Mouse (Mus musculus): ENCODE data around the gene Hspbap1. TPM values are rescaled to one million over a fixed set of nuclear protein-coding genes. Genes with fewer than 3 reads are reported as not detected.

Hspbap1 gene
- polyA plus RNA-seq, 1 experiment from 2014 or later, result 14.9 TPM

DNA sequence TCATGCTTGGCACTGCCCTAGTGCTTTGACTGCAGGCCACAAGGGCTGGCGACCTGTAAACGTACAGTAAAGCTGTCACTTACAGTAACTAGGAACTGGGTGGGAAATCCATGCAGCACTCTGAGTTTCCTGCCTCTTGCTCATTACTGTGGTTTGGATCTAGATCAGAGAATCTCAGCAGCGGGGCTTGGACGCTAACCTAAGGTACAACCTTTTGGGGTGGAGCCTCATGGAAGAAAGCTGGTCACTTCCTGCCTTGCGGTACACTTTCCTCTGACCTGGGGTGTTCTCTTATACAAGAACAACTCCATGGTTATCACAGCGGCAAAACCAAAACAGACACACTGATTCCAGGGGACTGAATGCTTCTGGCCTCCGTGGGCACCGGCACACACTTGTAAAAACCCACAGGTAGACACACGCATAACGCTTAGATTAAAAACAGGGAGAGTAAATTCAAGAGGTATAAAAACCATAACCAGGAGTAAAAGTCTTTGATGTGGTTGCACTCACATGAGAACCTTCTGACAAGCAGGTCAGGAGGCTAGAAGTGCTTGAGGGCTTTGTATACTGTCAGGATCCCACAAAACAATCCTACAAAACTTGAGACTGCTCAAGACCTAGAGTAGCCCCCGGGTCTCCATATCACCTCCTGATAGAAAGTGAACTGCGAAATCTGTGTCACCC is 27.8 kb upstream of the Hspbap1 start:
- Histone ChIP-seq H3K9ac (no peak overlapping the region), H3K36me3 (0 out of 2 replicates have a peak, but pooled peaks cover 3% of the 10 kb centered on the region), H3K9me3 (replicated peaks) (no peaks in the 10 kb centered on the region), H3K27ac (no peak overlapping the region), H3K4me2 (no peak overlapping the region), H3K27me3 (no peaks in the 10 kb centered on the region), H3K4me1 (peaks cover 6% of the 10 kb centered on the region; the same call in 1 of the 2 replicates), H3K4me3 (replicated peaks) (no peak overlapping the region)
- no peak for ATAC-seq (replicated peaks; ENCODE audit: low FRiP score)
- WGBS, result 77% methylated on average over 12 of the region's 12 CpGs

- H3K9me3 ChIP-seq (replicated peaks), result no peaks in the 10 kb centered on the region
- WGBS, result 74% methylated on average over 9 of the region's 9 CpGs
- ATAC-seq (replicated peaks; ENCODE audit: low FRiP score), result no peak
Measured at GRCm38 (mm10) chr16:35747417-35748236, 22.5 kb upstream of the Hspbap1 start.

DNA sequence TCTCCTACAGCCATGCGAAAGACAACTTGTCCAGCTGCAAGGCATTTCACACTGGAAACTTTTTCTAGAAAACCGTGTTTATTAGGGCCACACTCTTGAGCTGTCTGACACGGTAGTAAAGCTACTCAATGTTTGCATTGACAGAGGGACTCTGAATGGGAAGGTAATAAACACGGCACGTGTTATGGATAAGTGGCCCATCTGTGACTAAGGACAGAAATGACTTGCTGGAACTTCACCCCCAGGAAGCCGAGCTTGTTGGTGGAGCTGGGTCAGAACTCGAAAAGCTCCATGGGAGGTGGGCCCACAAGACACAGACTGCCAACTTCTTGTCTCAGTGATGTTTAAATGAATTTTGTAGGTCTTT is 22.0 kb upstream of the Hspbap1 start:
- 0 out of 2 replicates have a peak, but pooled peaks cover 3% of the 10 kb centered on the region for H3K36me3 ChIP-seq
- H3K4me1 ChIP-seq, result no peaks in the 10 kb centered on the region
- H3K27ac ChIP-seq, result no peak overlapping the region
- H3K27me3 ChIP-seq, result no peaks in the 10 kb centered on the region
- 64% methylated on average over 7 of the region's 7 CpGs for WGBS
- H3K4me3 ChIP-seq (replicated peaks), result no peak overlapping the region
- H3K9me3 ChIP-seq (replicated peaks), result no peaks in the 10 kb centered on the region
- H3K9ac ChIP-seq, result no peak overlapping the region
- ATAC-seq (replicated peaks; ENCODE audit: low FRiP score), result no peak
- no peak overlapping the region for H3K4me2 ChIP-seq

More at GRCm38 (mm10) chr16:35747417-35748236, 22.5 kb upstream of the Hspbap1 start:
- 0 out of 2 replicates have a peak, but pooled peaks cover 3% of the 10 kb centered on the region for H3K36me3 ChIP-seq
- H3K27me3 ChIP-seq, result no peaks in the 10 kb centered on the region
- H3K9ac ChIP-seq, result no peak overlapping the region
- no peak overlapping the region for H3K4me3 ChIP-seq (replicated peaks)
- H3K27ac ChIP-seq, result no peak overlapping the region
- H3K4me2 ChIP-seq, result no peak overlapping the region
- H3K4me1 ChIP-seq, result no peaks in the 10 kb centered on the region

DNA sequence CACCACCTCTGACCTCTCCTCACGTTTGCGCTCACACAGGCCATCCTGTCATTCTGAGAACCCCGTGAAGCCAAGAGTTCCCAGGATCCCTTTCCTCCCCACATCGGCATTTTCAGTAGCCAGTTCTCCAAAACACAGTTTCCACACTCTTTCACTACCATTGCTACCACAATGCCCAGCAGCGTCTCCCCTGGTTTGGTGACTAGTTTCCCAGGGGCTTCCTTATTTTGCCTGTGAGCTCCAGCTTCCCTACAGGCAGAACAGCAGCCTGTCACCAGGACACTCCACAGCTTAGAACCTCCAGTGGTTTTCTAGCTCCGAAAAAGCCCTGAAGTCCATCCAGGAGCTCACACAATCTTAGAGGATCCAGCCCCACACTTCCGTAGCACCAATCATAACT is 20.8 kb upstream of the Hspbap1 start:
- no peak overlapping the region for H3K9ac ChIP-seq
- no peaks in the 10 kb centered on the region for H3K27me3 ChIP-seq
- no peak overlapping the region for H3K4me3 ChIP-seq (replicated peaks)
- WGBS, result 68% methylated on average over 7 of the region's 7 CpGs
- no peaks in the 10 kb centered on the region for H3K9me3 ChIP-seq (replicated peaks)
- no peaks in the 10 kb centered on the region for H3K4me1 ChIP-seq
- no peak for ATAC-seq (replicated peaks; ENCODE audit: low FRiP score)
- no peak overlapping the region for H3K4me2 ChIP-seq
- no peak overlapping the region for H3K27ac ChIP-seq
- H3K36me3 ChIP-seq, result 0 out of 2 replicates have a peak, but pooled peaks cover 3% of the 10 kb centered on the region

DNA sequence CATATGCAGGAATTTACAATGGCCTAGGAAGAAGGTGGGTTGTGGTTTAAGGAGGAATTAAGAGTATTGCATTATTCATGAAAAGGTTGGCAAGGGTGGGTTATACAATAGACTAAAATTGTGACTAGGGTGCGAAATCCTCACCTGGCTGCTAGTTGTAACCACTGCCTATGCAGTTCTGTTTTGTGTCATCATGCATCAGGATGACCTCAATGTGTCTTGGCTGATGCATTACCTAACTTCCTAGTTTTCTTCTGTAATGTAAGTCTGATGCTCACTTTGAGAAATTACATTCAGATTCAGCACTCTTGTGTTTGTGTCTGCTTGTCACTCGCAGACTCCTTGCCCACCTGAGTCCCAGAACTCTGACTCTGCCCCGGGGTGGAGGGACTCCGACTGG is 18.3 kb upstream of the Hspbap1 start:
- H3K4me2 ChIP-seq, result no peak overlapping the region
- no peak overlapping the region for H3K9ac ChIP-seq
- no peaks in the 10 kb centered on the region for H3K9me3 ChIP-seq (replicated peaks)
- no peak overlapping the region for H3K4me3 ChIP-seq (replicated peaks)
- WGBS, result 92% methylated on average over 4 of the region's 4 CpGs
- ATAC-seq (replicated peaks; ENCODE audit: low FRiP score), result no peak
- no peaks in the 10 kb centered on the region for H3K4me1 ChIP-seq
- H3K27ac ChIP-seq, result no peak overlapping the region
- 0 out of 2 replicates have a peak, but pooled peaks cover 1% of the 10 kb centered on the region for H3K36me3 ChIP-seq
- H3K27me3 ChIP-seq, result no peaks in the 10 kb centered on the region

- H3K27me3 ChIP-seq, result no peaks in the 10 kb centered on the region
- ATAC-seq (replicated peaks; ENCODE audit: low FRiP score), result no peak
- H3K9ac ChIP-seq, result no peak overlapping the region
- no peaks in the 10 kb centered on the region for H3K36me3 ChIP-seq
- H3K27ac ChIP-seq, result no peak overlapping the region
- WGBS, result 85% methylated on average over 5 of the region's 5 CpGs
- H3K4me3 ChIP-seq (replicated peaks), result no peak overlapping the region
- no peak overlapping the region for H3K4me2 ChIP-seq
- H3K9me3 ChIP-seq (replicated peaks), result no peaks in the 10 kb centered on the region
- no peaks in the 10 kb centered on the region for H3K4me1 ChIP-seq
Measured at GRCm38 (mm10) chr16:35753926-35754325, 16.2 kb upstream of the Hspbap1 start.

DNA sequence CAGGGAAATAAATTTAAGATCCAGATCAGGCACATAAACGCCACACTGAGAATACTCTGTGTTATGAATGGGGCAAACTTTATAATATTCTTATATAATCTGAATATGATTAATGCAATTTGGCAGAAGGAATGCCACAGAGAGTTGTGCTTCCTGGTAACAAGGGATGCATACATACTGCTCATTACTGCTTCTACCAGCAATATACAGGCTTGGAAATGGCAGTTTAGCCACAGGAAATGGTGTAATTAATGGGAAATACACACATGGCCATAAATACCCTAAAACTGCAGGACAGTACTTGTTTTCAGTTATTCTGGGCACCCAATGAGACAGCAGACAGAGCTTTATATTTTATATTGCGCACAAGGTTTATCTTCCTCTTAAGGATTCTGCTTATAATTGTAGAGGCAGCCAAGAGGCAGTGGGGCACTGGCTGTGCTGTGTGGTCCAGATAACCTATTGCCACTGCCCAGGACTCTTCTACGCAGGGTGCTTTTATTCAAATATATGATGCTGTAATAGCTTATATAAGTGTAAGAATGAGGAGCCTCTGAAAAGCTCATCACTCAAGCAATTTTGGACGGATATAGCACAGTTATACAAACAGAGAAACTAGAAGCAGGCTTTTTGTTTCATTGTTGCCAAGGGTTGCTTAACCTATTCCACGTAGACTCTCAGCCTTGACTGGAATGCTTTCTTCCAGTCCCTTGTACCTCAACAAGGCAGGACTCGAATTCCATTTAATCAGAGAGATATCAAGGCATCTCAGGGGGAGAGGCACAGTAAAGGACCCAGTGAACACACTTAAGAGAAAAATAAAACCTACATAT is 14.5 kb upstream of the Hspbap1 start:
- no peak for ATAC-seq (replicated peaks; ENCODE audit: low FRiP score)
- 71% methylated on average over 6 of the region's 6 CpGs for whole genome bisulfite sequencing
- no peaks in the 10 kb centered on the region for H3K36me3 ChIP-seq

GRCm38 (mm10) chr16:35756697-35757096 is 13.5 kb upstream of the Hspbap1 start:
- Histone ChIP-seq H3K9ac (no peak overlapping the region), H3K9me3 (replicated peaks) (no peaks in the 10 kb centered on the region), H3K27me3 (no peaks in the 10 kb centered on the region), H3K4me3 (replicated peaks) (no peak overlapping the region), H3K36me3 (no peaks in the 10 kb centered on the region), H3K4me1 (no peaks in the 10 kb centered on the region), H3K27ac (no peak overlapping the region), H3K4me2 (no peak overlapping the region)
- 91% methylated on average over 9 of the region's 9 CpGs for WGBS
- no peak for ATAC-seq (replicated peaks; ENCODE audit: low FRiP score)

More for the DNA sequence above, 14.5 kb upstream of the Hspbap1 start:
- Histone ChIP-seq H3K4me2 (no peak overlapping the region), H3K4me3 (replicated peaks) (no peak overlapping the region), H3K9ac (no peak overlapping the region), H3K27me3 (no peaks in the 10 kb centered on the region), H3K4me1 (no peaks in the 10 kb centered on the region), H3K9me3 (replicated peaks) (no peaks in the 10 kb centered on the region), H3K27ac (no peak overlapping the region)

GRCm38 (mm10) chr16:35759401-35759800 is 10.8 kb upstream of the Hspbap1 start:
- H3K36me3 ChIP-seq, result no peaks in the 10 kb centered on the region
- H3K27ac ChIP-seq, result no peak overlapping the region
- no peaks in the 10 kb centered on the region for H3K4me1 ChIP-seq
- no peak overlapping the region for H3K4me2 ChIP-seq
- no peaks in the 10 kb centered on the region for H3K9me3 ChIP-seq (replicated peaks)
- WGBS, result 89% methylated on average over 5 of the region's 5 CpGs
- no peaks in the 10 kb centered on the region for H3K27me3 ChIP-seq
- ATAC-seq (replicated peaks; ENCODE audit: low FRiP score), result no peak
- H3K4me3 ChIP-seq (replicated peaks), result no peak overlapping the region
- no peak overlapping the region for H3K9ac ChIP-seq

DNA sequence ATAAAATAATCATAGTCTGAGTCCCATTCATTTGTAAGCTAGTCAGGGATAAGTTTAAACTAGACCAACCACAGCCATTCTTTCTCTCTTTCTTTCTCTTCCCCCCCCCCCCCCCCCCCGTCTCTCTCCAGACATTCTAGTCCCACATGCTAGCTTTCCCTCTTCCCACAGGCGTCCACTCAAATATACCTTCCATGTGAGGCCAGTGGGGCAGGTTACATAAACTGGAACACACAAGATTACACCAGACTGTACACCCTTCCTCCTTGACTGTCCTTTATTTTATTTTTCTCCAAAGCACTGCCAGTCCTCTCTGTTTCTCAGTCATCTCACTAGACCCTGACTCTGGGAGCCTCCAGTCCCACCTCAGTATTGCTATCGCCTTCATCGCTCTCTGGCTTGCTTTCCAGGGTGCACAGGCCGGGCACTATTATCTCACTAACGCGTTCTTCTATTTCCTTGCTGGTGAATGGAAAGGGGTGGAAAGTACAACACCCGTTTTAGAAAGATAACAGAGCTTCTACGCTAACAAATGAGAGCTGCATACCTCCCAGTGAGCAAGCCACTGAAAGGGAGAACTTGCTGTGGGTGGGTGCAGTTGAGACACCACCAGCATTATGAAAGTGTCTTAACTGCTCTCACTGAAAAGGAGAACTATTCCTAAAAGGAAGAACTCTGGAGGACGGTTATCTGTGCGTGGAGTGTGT is 6.4 kb upstream of the Hspbap1 start:
- ATAC-seq (replicated peaks; ENCODE audit: low FRiP score), result no peak
- H3K9ac ChIP-seq, result no peak overlapping the region
- no peak overlapping the region for H3K4me3 ChIP-seq (replicated peaks)
- H3K4me2 ChIP-seq, result no peak overlapping the region
- no peaks in the 10 kb centered on the region for H3K27me3 ChIP-seq
- peaks cover 13% of the 10 kb centered on the region for H3K4me1 ChIP-seq
- no peak overlapping the region for H3K27ac ChIP-seq
- WGBS, result 87% methylated on average over 11 of the region's 11 CpGs
- H3K36me3 ChIP-seq, result no peaks in the 10 kb centered on the region
- no peaks in the 10 kb centered on the region for H3K9me3 ChIP-seq (replicated peaks)

DNA sequence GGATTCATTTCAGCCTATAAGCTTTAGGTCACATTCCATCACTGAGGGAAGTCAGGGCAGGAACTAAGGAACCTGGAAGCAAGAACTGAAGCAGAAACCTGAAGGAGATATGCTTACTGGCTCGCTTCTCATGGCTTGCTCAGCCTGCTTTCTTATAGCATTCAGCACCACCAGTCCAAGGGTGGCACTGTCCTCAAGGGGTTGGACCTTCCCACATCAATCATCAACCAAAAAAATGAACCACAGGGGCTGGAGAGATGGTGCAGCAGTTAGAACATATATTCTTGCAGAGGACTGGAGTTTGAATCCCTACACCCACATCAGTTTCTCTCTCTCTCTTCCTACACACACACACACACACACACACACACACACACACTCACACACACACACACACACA is 5.2 kb upstream of the Hspbap1 start:
- no peak overlapping the region for H3K9ac ChIP-seq
- H3K36me3 ChIP-seq, result no peaks in the 10 kb centered on the region
- peaks cover 21% of the 10 kb centered on the region for H3K4me1 ChIP-seq
- no peak overlapping the region for H3K4me2 ChIP-seq
- no peak overlapping the region for H3K4me3 ChIP-seq (replicated peaks)
- no peaks in the 10 kb centered on the region for H3K27me3 ChIP-seq
- no peak for ATAC-seq (replicated peaks; ENCODE audit: low FRiP score)
- no peaks in the 10 kb centered on the region for H3K9me3 ChIP-seq (replicated peaks)
- WGBS, result 55% methylated on average over 1 of the region's 1 CpGs
- H3K27ac ChIP-seq, result no peak overlapping the region
